Mouse (Mus musculus) megakaryocyte, embryonic 14.5 days (primary cell): Measurements from ENCODE around the gene Zfp235.

Experiments used
- FLI1 ChIP-seq: IDR thresholded peaks from 2 replicates; pipeline ENCODE4 v1.6.1; 2012; ENCODE audit warnings: low read length, inconsistent platforms, mixed read lengths
- GATA1 ChIP-seq: IDR thresholded peaks from 3 replicates; pipeline ENCODE4 v1.6.1; 2012; ENCODE audit warnings: mixed read lengths, low read length, inconsistent platforms, borderline replicate concordance

DNA sequence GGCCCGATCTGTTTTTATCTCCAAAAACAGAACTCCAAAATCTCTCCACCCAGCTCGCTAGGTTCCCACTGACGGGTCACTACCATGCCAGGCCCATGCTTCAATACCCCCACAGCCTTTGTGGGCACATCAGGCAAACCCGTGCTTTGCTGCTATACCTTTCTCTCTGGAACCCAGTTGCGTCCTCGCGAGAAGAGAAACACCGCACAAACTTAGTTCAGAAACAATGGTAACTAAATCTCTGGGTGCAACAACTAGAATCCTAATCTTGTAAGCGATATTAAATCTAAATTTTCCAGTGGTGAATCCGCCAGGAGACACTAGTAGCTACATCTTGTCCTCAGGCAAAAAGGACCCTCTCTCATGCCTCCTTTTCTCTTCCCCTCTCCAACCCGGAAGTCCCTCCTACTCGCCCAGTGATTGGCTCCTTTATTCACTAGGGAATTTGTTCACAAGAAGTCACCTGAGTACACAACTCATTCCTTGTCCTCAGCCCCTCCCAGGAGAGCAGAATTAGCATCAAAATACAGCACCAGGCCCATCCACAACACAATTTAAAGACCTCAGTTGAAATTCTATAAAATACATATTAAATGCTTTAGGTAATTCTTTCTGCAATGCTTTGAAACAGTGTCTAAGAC is 46.4 kb upstream of the Zfp235 start:
- TF ChIP-seq GATA1 (no peak), FLI1 (no peak)
